Mouse (Mus musculus) hindbrain, embryonic 13.5 days (tissue): ENCODE results near the gene AI597479. TPM values are rescaled to one million over a fixed set of nuclear protein-coding genes. Genes with fewer than 3 reads are reported as not detected.

ENCODE experiments used
- polyA plus RNA-seq: library from polyadenylated mRNA; unstranded; fragments of >200 nt; fragmentation: Nextera tagmentation; extraction: Ambion mirVana; gene quantifications from 2 replicates; pipeline ENCODE4 v1.2.1, GENCODE M21; 2015

The AI597479 gene
- polyA plus RNA-seq, 1 experiment from 2014 or later, result 48.3 TPM

Other genes starting within 250 kb of the AI597479 start
- gene Mrps9, start 247.5 kb upstream of the AI597479 start, polyA plus RNA-seq, result 34.3 and 35.7 TPM in 2 replicates
- 16.6 and 16.8 TPM in 2 replicates for gene Gpr45, start 145.8 kb upstream of the AI597479 start, polyA plus RNA-seq
- 16.0 and 16.4 TPM in 2 replicates for gene Tgfbrap1, start 73 bp upstream of the AI597479 start, polyA plus RNA-seq
- gene Fhl2, start 98.3 kb downstream of the AI597479 start, polyA plus RNA-seq, result 19.8 and 21.2 TPM in 2 replicates